Mouse (Mus musculus) telencephalon, adult 2 months (tissue): ENCODE measurements around the gene Foxp1.
A peak's percentile ranks its signal among the peaks of the same experiment; 100 is the strongest.

Experiments
- DNase-seq: peaks from one replicate; pipeline ENCODE4 v3.0.0-alpha.2; 2011; ENCODE audit warnings: low read depth, low spot score

Gene Foxp1

DNA sequence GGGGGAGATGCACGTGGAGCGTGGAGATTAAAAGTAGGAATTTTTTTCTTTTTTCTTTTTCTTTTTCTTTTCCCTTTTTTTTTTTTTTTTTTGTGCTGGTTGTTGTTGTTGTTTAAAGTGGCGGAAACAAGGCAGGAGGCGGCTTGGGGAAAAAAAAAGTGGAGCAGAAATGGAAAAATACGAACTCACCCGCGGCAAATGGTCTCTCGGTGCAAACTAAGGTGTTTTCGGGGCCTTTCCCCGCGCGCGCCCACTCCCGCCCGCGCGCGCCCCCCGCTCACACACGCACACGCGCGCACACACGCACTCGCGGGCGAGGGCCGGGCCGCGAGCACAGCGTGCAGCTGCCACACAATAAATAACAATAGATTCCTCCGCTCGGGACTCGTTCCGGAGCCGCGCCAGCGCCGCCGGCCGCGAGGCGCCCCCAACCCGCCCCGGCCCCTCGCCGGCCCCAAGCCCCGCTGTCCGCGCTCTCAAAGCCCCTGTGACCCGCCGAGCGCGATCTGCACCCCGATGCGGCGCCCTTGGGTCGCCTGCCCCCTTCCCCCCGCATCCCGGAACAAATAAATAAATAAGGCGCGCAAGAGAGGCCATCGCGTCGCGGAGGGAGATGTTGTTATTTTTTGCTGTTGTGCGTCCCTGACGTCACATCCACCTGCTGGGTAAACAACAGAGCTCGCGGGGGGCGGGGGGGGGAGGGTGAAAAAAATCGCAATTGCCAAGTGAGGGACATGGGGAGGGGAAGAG is at the start of gene Foxp1:
Foxp1 (minus strand) TSS at position 363 of the 750 bp plus-strand sequence.
- peak; percentile 74 for DNase-seq

DNA sequence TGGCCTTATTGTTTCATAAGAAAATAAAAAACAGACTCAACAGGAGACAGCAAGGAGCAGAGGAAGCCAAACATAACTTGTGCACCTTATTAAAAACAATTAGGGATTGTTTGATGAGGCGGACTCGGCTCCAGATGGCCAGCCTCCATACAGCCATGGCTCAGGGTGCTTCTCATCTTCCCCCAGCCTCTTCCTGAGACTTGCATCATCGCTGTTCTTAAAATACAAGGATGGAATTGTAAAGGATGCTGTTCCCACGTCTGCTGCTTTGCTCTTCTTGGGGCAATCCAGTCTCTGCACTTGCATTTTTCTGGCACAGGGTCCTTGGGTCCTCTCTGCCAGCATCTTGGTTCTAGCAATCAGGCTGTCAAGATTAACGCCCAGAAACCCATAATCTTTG is 49.5 kb upstream of the Foxp1 start:
- no peak for DNase-seq

DNA sequence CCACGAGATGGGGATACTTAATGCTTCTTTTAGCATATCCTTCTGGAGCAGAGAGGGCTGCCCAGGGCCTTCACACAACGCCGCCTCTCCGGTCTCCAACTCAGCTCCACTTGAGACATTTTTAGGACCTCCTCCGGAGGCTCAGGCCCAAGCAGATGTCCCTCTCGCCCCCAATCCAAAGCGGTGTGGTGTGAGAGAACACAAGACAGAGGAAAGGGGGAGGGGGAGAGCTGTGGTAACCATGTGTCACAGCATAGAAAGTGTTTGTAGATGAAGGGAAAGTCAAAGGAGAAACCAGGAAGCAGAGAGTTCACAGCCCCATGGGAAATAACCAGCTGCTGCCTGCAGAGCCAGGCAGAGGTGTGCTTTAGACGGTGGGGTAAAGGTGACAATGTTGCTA is 44.4 kb upstream of the Foxp1 start:
- peak; percentile 54 for DNase-seq

DNA sequence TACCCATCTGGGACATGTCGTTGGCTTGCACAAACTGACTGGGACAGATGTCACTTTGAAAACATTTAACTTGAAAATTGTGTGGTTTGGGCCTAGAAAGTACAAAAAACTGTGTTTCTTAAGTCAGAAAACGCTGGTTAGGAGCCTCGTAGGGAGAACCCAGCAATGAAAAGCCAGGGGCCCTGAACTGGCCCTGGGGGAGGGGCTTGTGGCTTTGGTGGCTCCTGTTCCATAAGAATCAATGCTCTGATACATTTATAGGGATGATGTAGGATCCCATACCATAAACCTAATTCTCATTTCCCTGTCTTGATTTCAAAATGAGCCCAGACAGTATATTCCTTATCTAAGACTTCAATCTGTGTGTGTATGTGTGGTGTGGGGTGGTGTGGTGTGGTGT is 42.2 kb upstream of the Foxp1 start:
- no peak for DNase-seq

DNA sequence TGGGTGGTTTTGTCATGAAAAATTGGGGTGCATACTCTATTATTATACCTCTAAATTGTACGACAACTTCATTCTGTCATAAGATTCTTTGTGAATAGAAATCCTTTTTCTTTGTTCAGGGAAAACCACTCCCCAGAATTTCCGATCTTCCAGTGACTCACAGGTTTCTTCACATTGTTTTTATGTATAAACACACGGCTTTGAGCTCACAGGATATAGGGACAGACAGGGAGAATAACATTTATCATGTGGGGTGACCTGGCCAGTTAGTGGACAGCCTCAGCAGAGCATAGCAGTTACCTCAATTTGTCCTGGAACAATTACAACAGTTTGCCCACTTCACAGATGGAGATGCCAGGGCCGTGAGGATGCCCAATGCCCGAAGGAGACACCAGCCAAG is 34.4 kb upstream of the Foxp1 start:
- no peak for DNase-seq

DNA sequence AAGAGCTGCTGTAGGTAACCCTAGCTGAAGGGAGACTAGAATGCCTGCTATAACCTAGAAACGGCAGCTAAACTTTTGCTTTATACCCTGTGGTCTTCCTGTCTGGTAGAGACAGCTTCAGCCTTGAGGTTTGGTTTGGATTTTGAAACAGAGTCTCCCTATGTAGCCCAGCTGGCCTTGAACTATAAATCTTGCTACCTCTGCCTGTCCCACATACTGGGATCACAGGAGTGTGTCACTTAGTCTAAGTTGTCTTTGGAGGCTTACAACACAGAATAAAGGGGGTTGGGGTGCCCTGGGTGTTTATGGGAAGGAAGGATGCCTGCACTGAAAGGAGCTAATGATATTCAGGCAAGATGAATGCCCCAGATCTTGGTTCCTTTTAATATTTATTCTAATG is 30.3 kb upstream of the Foxp1 start:
- no peak for DNase-seq

DNA sequence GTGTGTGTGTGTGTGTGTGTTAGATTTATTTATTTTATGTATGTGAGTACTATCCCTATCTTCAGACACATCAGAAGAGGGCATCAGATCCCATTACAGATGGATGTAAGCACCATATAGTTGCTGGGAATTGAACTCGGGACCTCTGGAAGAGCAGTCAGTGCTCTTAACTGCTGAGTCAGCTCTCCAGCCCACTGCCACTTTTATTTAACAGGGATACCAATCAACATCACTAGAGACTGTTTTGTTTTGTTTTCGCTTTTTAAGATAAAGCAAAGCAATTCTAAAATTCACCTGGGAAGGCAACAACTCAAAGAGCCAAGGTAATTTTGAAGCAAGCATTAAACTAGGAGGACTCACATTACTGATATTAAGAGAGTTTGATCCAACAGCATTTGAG is 23.9 kb upstream of the Foxp1 start:
- no peak for DNase-seq

DNA sequence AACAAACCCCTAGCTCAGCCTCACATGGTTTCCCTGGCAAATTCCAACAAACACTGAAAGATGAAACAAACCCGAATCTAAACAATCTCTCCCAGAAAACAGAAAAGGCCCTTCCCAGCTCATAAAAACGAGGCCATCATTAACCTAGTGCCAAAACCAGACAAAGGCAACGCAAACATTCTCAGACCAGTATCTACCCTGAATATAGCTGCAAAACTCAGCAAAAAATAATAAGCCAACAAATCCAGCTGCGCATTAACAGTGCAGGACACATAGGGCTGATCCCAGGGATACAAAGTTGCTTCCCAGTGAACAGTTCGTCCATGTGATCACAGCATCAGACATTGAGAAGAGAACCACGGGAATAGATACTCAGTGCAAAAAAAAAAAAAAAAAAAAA is 22.9 kb upstream of the Foxp1 start:
- no peak for DNase-seq

DNA sequence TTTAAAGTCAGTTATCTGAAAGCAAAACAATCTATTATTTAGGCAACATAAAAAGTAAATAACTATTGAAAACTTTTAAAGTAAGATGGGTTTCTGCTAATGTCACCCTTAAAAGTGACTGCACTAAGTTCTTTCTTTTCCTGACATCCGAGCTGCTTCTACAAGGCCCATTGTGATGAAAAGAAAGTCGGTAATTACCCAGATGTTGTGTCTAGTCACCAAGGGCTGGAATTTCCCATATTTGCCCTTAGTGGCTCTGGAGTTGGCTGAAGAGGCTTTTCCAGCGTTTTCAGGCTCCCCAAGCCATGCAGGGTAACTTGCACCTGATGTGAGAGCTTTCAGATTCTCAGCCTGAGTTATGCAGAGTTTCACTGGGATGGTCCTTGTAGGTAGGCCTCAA is 18.6 kb upstream of the Foxp1 start:
- no peak for DNase-seq

DNA sequence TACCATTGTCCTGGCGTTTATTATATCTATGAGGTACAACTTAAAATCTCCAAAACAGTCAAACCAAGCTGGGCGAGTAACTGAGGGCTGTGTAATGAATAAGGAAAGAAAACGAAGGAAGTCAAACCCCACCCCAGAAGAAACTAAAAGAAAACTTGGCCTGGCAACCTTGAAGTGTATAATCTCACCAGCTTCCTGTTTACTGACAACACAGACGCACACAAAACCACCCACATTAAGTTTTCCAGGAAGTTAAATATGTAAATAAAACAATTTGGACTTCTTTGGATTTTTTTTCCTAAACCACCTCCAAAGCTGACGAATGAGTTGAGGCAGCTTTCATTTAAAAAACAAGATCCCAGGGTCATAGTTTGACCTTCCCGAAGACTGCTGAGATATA is 18.1 kb upstream of the Foxp1 start:
- DNase-seq = no peak

DNA sequence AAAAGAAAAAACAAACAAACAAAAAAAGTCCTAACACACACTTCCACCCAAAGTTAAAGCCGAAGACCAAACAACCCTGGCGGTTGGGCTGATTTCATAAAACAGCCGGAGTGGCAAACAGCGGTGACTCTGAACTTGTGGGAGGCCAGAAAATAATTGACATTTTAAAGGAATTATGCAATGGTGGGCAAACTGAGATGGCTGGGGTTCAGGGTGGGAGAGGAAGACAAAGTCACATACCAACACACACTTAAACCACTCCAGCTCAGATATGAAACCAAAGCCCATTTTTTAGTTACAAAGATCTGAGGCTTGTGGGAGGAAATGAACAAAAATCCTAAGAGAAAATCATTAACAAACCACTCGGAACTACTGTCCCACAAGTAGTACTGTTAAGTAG is 17.6 kb upstream of the Foxp1 start:
- DNase-seq = no peak

DNA sequence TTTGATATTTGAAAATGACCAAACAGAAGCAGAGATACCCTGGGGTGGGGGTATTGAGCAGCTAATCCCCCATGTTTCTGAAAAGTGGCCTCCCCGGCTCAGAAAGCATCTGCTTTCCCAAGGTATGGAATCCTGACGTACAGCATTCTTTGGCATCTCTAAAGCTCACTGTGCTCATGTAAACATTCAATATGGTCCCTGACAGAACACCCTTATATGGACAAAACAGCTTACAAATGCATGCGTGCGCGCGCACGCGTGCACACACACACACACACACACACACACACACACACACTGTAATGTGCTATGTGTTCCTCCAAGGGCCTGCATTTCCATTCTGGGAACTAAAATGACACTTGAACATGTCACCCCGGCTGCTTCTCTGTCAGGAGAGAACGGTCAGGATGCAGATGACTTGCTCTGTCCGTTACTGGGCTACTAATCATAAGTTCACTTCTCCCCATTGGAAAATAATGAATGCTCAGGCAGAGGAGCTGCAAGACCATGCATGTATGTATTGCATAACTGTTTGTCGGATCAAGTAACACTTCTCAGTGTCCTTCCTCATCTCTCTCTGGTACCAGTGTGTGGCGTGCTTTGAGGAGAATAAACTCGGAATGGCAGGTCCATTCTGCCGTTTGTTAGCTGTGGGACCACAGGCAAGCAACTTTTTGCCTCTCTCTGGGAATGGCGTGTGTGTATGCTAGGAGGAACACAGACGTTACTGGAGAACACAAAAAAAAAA is 15.8 kb upstream of the Foxp1 start:
- DNase-seq = no peak

DNA sequence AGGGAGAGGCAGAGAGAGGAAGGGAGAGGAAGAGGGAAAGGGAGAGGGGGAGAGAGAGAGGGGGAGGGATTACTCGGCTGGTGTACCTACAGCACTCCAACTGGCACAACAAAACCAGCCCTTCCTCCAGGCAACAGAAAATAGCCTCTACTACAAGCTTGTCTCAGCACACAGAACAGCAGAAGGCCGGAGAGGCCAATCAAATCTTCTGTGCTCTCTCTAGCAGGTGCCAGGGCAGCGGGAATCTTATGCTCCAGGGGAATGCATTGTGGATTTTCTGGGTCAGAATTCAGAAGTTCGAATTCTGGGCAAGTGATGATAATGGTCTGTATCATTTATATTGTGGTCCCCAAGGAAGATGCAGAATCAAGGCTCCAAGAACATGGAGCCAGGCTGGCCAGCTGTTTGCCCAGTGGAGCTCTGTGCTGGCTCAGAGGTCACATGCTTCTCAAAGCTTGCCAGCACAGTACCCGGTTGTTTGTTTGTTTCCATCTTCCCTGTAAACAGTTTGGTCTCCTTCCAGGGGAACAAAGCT is 11.8 kb upstream of the Foxp1 start:
- no peak for DNase-seq

DNA sequence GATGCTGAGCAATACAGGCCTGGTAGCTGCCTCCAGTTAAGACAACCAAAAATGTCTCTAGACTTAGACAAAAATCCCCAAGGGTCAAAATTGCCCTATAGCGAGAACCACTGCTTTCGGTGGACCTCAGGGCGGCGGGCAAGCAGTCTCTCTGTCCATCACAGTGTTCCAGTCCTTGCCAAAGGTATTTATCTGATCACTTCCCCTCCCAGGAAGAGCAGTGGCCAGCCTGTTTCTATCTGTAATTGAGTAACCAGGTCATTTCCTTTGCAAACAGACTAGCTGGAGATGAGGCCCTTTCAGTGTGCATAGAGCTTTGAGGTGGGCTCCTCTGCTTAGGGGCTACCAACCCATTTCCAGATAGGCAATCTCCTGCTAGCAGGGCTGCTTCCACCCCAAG is 9.9 kb upstream of the Foxp1 start:
- no peak for DNase-seq

DNA sequence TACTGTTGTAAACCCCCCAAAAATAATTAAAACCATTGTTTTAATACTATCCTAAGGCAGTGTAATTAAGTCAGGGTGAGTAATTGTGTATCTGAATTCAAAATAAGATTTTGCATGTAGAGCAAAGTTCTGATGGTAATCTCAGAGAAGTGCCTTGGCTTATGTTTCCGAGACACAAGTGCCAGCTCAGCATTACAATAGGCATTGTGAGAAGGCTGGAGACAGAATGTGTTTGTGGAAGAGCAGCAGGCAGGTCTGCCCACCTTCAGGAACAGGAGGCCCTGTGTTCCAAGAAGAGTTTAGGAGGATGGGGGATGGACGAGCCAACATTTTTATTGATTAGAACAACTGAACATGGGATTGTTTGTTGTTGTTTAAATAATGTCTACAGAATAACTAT is 6.5 kb upstream of the Foxp1 start:
- no peak for DNase-seq

DNA sequence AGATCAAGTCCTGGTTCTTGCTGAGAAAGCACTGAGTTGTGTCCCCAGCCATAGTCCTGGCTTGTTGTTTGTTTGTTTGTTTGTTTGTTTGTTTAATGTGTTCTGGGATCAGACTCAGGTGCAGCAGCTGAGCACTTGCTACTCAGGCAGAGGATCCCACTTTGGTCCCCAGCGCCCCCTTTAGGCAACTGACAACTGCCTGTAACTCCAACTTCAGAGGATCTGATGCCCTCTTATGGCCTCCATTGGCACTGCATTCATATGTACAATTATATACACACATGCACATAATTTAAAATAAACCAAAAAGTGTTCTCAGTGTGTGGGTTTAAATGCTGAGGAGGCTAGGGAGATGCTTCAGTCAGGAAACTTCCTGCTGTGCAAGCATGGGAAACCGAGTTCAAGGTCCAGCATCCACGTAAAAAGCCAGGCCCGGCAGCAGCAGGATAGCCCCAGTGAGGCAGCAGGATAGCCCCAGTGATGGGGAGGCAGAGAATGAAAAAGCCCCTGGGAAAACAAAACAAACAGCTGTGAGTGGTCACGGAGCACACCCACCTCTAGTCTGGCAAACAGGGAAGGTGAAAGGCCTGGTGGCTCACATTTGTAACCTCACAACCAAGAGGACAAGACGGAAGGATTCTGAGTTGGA is 5.1 kb upstream of the Foxp1 start:
- DNase-seq = no peak

DNA sequence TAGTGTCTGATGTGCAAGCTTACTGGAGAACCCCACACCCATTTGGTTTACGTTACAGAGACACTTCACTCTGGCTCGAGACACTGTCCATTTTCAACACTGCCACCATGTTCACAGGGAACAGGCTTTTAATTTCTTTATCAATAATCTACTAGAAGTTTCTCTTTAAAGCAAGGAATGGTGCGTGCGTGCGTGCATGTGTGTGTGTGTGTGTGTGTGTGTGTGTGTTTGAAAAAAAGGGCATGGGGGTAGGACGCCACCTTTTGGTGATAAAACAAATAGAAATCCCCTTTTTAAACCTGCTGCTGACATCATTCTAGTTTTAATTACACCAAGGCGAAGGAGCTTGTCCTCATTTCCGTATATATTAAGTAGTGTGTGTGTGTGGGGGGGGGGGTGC is 2.8 kb upstream of the Foxp1 start:
- no peak for DNase-seq

DNA sequence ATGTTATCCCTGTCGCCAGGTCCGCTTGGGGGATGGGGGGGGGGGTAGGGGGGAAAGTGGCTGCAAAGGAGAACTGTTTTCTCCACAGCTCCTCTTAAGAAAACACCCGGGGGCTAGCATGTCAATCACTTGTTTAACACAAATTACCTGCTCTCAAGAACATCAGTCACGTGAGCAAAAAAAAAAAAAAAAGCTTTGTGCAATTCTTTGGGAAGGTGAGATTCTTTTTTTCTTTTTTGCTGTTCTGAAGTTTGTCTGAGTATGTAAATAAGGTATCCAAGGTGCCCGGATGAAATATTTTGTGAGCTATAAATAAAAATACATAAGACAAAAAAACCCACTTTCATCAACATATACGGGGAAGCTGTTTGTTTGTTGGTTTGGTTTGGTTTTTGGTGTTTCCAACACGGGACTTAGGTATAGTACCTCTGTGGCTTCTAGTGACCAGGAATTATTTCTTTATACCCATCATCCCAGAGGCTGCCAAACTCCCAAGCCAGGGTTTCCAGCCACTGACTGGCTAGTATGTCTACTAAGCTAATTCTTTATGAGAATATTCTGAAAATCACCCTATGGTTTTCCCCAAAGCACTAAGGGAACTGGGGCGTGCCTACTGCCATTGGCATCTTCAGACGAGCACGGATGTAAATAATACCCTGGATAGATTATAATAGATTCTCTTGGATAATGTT is 1.3 kb upstream of the Foxp1 start:
- DNase-seq = no peak

DNA sequence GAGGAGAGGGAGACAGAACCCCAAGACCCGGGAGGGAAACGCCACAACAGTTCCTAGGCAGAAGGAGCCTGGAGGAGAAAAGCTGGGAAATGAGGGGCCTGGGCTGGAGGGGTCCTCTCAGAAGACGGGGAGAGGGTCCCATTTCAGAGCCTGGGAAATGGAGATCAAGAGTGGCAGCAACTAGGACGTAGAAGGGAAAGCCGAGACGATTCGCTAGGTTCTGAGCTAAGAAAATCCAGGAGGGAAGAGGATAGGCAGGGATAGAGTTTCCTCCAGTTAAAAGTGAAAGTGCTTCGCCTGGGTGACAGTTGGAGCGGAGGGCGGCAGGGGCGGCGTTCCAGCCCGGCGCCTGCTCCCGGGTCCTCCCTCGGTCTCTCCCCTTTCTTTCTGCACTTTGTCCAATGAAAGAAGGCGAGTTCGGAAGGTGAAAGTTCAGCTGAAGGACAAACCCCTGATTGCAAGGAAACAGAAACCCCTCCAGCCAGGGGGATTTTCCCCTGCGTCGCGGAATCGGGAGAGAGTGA is 650 bp upstream of the Foxp1 start:
- no peak for DNase-seq

DNA sequence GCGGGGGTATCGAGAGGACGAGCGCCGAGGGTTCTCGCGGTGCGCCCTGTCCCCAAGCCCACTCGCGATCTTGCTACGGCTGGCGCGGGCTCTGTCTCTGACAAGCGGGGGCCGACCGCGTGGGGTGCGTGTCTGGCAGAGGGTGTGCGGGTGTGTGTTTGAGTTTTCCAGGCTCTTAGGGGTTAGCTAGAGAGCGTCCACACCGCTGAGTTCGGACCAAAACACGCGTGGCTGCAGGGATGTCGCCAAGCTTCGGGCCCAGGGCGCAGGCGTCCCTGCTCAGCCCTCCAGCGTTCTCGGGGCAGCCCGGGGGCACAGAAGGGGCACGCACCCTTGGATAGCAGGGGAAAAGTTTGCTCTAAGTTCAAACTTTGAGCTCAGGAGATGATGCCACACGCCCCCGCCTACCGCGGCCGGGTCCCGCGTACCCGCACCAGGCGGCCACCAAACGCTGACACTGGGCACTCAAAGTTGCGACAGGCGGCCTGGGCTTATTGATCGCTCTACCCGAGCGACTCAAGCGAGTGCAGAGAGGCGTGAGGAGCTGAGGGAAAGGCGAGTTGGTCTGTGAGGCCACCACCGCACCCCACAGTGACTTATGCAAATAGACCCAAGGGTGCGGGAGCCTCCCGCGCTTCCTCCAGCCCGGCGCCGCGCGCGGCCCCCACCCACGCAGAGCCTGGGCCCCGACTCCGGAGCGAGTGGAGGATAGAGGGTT is 721 bp downstream of the Foxp1 start:
- no peak for DNase-seq

DNA sequence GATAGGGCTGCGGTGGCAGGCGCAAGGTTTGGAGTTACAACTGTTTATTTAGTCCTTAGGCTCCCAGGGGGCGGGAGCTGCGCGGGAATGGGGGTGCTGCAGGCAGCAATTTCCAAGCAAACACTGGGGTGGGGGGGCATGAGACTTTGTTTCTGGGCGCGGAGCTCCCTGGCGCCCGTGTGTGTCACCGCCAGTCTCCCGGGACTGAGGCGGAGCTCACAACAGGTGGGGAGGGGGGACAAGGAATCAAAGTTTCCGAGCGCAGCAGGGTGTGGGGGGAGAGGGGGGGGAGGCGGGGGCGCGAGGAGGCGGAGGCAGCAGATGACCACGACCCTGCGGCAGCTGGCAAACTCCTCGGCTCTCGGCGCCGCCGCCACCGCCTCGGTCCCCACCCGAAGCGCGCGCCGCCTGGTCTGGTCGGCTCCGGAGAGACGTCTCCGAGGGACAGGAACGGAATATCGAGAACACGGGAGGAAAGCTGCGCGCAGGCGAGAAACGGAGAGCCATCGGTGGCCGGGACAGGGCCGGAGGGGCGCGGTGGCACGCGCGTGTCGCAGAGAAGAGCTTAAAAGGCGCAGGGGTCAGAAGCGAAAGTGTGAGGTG is 1.4 kb downstream of the Foxp1 start:
- DNase-seq = no peak
